Mouse (Mus musculus): ENCODE measurements around the gene Zfp619. TPM values are rescaled to one million over a fixed set of nuclear protein-coding genes. Genes with fewer than 3 reads are reported as not detected.

Gene Zfp619
- polyA plus RNA-seq (2014; fragmentation: Nextera tagmentation; extraction: Ambion mirVana) = 2.9 and 3.3 TPM in 2 replicates

DNA sequence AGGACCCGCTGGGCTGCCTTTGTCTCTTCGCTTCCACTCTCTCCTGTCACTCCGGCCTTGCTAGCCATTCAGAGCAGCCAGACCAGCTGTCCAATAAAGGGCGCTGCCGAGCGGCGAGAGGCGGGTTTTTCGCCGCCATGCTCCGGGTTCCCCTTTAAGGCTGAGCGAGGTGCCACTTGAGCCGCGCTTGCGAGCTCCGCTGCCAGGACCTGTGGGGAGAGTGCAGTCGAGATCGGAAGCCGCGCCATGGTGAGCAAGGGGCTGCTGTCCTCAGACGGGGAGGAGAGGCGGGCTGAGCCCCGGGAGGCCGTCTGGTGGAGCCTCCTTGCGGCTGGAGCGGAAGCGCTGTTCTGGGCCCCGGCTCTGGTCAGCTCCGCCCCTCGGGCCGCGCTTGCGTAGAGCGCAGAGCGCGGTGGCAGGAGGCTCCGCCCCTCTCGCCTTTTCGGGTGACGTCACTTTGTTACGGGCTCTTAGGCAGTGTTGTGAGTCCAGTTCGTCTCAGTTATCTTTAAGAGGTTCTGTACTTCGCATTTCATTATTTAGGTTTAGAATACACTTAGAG is at the start of gene Zfp619:
TSS of gene Zfp619 (plus strand) at position 151 of the 562 bp plus-strand sequence.
- H3K4me2 ChIP-seq (ENCODE audit: low read depth, low read length) = peak within 1 kb of the TSS; percentile 68
- H3K27me3 ChIP-seq (replicated peaks; ENCODE audit: control insufficient read depth, insufficient read depth, low read length) = no peaks in the 10 kb centered on the region
- peak within 1 kb of the TSS; percentile 65 for H3K4me3 ChIP-seq (ENCODE audit: low read depth, low read length)
- no peaks in the 10 kb centered on the region for H3K4me1 ChIP-seq (ENCODE audit: control insufficient read depth, insufficient read depth, low read length)
- H3K36me3 ChIP-seq (ENCODE audit: control insufficient read depth, insufficient read depth, low read length) = no peaks in the 10 kb centered on the region
- DNase-seq (ENCODE audit: low spot score) (peak; percentile 97), ATAC-seq (ENCODE audit: low read depth) (peak; percentile 99)
- peak within 1 kb of the TSS; percentile 90 for H3K9ac ChIP-seq (ENCODE audit: low read depth, low read length)
- H3K27ac ChIP-seq (replicated peaks; ENCODE audit: low read depth, low read length) = peak within 1 kb of the TSS; percentile 98
- 0 out of 2 replicates have a peak, but pooled peaks cover 4% of the 10 kb centered on the region for H3K9me3 ChIP-seq (ENCODE audit: control insufficient read depth, low read length)
- WGBS = under 1% methylated on average over 41 of the region's 43 CpGs

DNA sequence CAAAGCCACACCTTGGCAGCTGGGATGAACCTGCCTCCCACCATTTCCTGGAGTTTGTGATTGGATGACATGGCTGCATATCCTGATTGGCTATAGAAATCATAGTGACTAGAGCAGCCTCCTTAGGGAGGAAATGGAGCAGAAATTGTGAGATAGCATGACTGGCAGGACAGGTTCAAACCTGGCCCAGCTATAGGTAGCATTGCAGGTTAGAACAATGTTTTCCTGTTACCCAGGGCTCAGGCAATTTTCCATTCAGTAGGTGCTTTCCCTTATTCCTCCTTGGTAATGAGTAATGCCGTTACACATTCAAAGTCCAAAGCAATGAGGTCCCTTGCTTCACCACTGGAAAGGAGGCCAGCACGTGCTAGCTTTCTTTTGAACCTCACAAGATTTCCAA is 38.6 kb upstream of the Zfp619 start:
- peaks cover 9% of the 10 kb centered on the region for H3K9me3 ChIP-seq (ENCODE audit: control insufficient read depth, low read length)
- H3K4me2 ChIP-seq (ENCODE audit: low read depth, low read length) = no peak overlapping the region
- DNase-seq (ENCODE audit: low spot score) = peak; percentile 1
- no peak for ATAC-seq (ENCODE audit: low read depth)
- H3K27ac ChIP-seq (replicated peaks; ENCODE audit: low read depth, low read length) = no peak overlapping the region
- peaks cover 32% of the 10 kb centered on the region for H3K36me3 ChIP-seq (ENCODE audit: control insufficient read depth, insufficient read depth, low read length)
- no peaks in the 10 kb centered on the region for H3K4me1 ChIP-seq (ENCODE audit: control insufficient read depth, insufficient read depth, low read length)
- H3K9ac ChIP-seq (ENCODE audit: low read depth, low read length) = no peak overlapping the region
- H3K4me3 ChIP-seq (ENCODE audit: low read depth, low read length) = no peak overlapping the region
- no peaks in the 10 kb centered on the region for H3K27me3 ChIP-seq (replicated peaks; ENCODE audit: control insufficient read depth, insufficient read depth, low read length)
- 88% methylated on average over 2 of the region's 2 CpGs for WGBS

DNA sequence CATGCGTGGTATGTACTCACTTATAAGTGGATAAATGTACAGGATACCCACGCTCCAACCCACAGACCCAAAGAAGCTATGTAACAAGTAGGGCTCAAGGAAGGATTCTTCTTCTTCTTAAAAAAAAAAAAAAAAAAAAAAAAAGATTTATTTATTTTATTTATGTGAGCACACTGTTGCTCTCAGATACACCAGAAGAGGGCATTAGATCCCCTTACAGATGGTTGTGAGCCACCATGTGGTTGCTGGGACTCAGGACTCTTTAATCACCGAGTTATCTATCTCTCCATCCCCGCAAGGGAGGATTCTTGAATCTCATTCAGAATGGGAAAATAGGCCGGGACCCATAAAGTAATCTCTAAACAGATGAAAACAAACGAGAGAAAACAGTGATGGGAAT is 33.2 kb upstream of the Zfp619 start:
- no peak overlapping the region for H3K4me3 ChIP-seq (ENCODE audit: low read depth, low read length)
- no peaks in the 10 kb centered on the region for H3K9me3 ChIP-seq (ENCODE audit: control insufficient read depth, low read length)

DNA sequence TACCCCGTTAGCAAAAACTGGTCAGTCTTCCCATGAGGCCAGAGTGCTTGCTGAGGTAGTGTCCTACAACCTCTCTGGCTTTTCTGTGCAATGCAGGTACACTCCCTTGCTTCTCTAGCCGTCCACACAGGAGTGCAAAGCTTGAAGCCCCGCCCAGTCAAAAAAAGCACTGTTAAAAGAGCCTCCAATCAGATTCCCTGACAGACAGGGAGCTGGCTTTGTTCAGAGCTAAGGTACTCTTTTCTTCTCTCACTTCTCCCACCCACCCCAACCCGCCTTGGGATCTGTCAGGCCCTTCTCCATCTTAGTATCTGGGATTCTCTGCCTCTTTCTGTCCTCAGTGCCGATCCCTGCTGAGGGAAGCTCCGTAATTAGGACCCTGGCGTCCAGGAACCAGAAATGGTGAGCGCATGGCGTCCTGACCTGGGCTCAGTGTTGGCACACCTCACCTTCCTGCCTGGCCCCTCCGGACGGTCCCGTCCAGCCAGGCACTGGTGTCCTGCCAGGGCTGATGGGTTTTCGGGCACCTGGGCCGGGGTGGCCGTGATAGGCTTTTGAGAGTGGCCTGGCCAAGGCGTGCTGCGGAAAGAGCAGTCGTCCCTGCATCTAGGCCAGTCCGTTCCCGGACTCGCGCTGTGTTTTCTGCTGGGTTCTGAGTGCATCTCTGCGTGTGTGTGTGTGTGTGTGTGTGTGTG is 30.3 kb upstream of the Zfp619 start:
- Histone ChIP-seq H3K4me2 (ENCODE audit: low read depth, low read length) (peak overlapping the region; percentile 71), H3K27me3 (replicated peaks; ENCODE audit: control insufficient read depth, insufficient read depth, low read length) (no peaks in the 10 kb centered on the region), H3K36me3 (ENCODE audit: control insufficient read depth, insufficient read depth, low read length) (no peaks in the 10 kb centered on the region), H3K4me3 (ENCODE audit: low read depth, low read length) (peak overlapping the region; percentile 53), H3K9ac (ENCODE audit: low read depth, low read length) (peak overlapping the region; percentile 71), H3K4me1 (ENCODE audit: control insufficient read depth, insufficient read depth, low read length) (no peaks in the 10 kb centered on the region), H3K9me3 (ENCODE audit: control insufficient read depth, low read length) (no peaks in the 10 kb centered on the region), H3K27ac (replicated peaks; ENCODE audit: low read depth, low read length) (no peak overlapping the region)
- DNase-seq (ENCODE audit: low spot score) (peak; percentile 67), ATAC-seq (ENCODE audit: low read depth) (peak; percentile 84)
- WGBS = 17% methylated on average over 20 of the region's 23 CpGs

More for the DNA sequence above, 33.2 kb upstream of the Zfp619 start:
- Histone ChIP-seq H3K27me3 (replicated peaks; ENCODE audit: control insufficient read depth, insufficient read depth, low read length) (no peaks in the 10 kb centered on the region), H3K9ac (ENCODE audit: low read depth, low read length) (no peak overlapping the region), H3K36me3 (ENCODE audit: control insufficient read depth, insufficient read depth, low read length) (no peaks in the 10 kb centered on the region), H3K27ac (replicated peaks; ENCODE audit: low read depth, low read length) (no peak overlapping the region), H3K4me2 (ENCODE audit: low read depth, low read length) (no peak overlapping the region), H3K4me1 (ENCODE audit: control insufficient read depth, insufficient read depth, low read length) (no peaks in the 10 kb centered on the region)
- no peak for ATAC-seq (ENCODE audit: low read depth)
- DNase-seq (ENCODE audit: low spot score) = no peak
- 56% methylated on average over 6 of the region's 6 CpGs for WGBS

DNA sequence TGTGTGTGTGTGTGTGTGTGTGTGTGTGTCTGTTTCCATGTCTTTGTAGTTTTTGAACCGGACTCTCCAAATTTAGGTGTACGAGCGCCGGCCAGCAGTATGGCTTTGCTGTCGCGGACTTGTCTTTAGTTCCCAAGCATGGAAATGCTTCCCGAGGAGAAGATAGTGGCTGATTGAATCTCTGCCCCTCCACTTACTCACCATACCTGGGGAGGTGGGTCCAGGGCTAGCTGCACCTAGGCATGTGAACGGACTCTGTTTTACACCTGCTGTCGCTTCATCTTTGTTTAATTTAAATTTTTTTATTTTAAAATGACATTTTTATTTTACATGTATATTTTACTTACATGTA is 29.7 kb upstream of the Zfp619 start:
- ATAC-seq (ENCODE audit: low read depth) (no peak), DNase-seq (ENCODE audit: low spot score) (no peak)
- peak overlapping the region; percentile 71 for H3K4me2 ChIP-seq (ENCODE audit: low read depth, low read length)
- no peaks in the 10 kb centered on the region for H3K27me3 ChIP-seq (replicated peaks; ENCODE audit: control insufficient read depth, insufficient read depth, low read length)
- 35% methylated on average over 9 of the region's 9 CpGs for WGBS
- H3K27ac ChIP-seq (replicated peaks; ENCODE audit: low read depth, low read length) = no peak overlapping the region
- H3K4me1 ChIP-seq (ENCODE audit: control insufficient read depth, insufficient read depth, low read length) = no peaks in the 10 kb centered on the region
- no peaks in the 10 kb centered on the region for H3K36me3 ChIP-seq (ENCODE audit: control insufficient read depth, insufficient read depth, low read length)
- peak overlapping the region; percentile 53 for H3K4me3 ChIP-seq (ENCODE audit: low read depth, low read length)
- no peaks in the 10 kb centered on the region for H3K9me3 ChIP-seq (ENCODE audit: control insufficient read depth, low read length)
- peak overlapping the region; percentile 71 for H3K9ac ChIP-seq (ENCODE audit: low read depth, low read length)

DNA sequence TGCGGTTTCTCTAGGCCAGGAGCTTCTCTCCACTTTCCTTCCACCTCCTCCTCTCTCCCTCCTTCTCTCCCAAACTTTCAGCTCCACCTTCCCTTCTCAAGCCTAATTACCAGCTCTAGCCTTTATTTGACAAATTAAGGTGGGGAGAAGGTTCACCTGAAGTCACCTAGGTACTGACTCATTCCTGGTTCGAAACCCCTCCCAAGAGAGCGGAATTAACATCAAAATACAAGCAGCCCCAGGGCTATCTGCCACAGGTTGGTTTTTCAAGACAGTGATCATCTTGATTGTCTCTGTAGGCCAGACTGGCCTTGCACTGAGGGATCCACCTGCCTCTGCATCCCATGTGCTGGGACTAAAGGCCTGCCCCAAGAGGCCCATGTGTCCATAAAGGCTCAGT is 22.9 kb upstream of the Zfp619 start:
- no peak for ATAC-seq (ENCODE audit: low read depth)
- whole genome bisulfite sequencing = 79% methylated on average over 3 of the region's 3 CpGs
- Histone ChIP-seq H3K9me3 (ENCODE audit: control insufficient read depth, low read length) (peaks cover 16% of the 10 kb centered on the region), H3K4me3 (ENCODE audit: low read depth, low read length) (no peak overlapping the region), H3K36me3 (ENCODE audit: control insufficient read depth, insufficient read depth, low read length) (peaks cover 24% of the 10 kb centered on the region), H3K4me1 (ENCODE audit: control insufficient read depth, insufficient read depth, low read length) (no peaks in the 10 kb centered on the region), H3K4me2 (ENCODE audit: low read depth, low read length) (no peak overlapping the region), H3K27ac (replicated peaks; ENCODE audit: low read depth, low read length) (no peak overlapping the region), H3K27me3 (replicated peaks; ENCODE audit: control insufficient read depth, insufficient read depth, low read length) (no peaks in the 10 kb centered on the region), H3K9ac (ENCODE audit: low read depth, low read length) (no peak overlapping the region)
- no peak for DNase-seq (ENCODE audit: low spot score)

DNA sequence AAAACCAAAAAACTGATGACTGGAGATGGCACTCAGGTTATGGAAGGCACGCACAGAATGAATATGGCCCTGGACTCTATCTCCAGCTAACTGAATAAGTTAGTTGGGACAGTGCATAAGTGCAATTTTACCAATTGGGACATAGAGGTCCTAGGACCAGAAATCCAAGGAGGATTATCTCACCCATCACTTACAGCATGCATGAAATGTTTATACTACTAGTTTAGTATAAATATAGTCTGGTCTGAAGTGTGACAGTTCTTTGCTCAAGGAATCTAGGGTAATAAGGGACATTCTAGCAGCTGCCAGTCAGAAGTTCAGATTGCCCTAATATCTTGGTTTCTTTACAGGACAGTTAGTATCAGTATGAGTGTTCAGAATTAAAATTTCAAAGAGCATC is 13.5 kb upstream of the Zfp619 start:
- ATAC-seq (ENCODE audit: low read depth) (no peak), DNase-seq (ENCODE audit: low spot score) (no peak)
- Histone ChIP-seq H3K4me2 (ENCODE audit: low read depth, low read length) (no peak overlapping the region), H3K36me3 (ENCODE audit: control insufficient read depth, insufficient read depth, low read length) (no peaks in the 10 kb centered on the region), H3K4me3 (ENCODE audit: low read depth, low read length) (no peak overlapping the region), H3K27me3 (replicated peaks; ENCODE audit: control insufficient read depth, insufficient read depth, low read length) (no peaks in the 10 kb centered on the region), H3K9ac (ENCODE audit: low read depth, low read length) (no peak overlapping the region), H3K9me3 (ENCODE audit: control insufficient read depth, low read length) (peaks cover 9% of the 10 kb centered on the region; the same call in 1 of the 2 replicates), H3K4me1 (ENCODE audit: control insufficient read depth, insufficient read depth, low read length) (no peaks in the 10 kb centered on the region), H3K27ac (replicated peaks; ENCODE audit: low read depth, low read length) (no peak overlapping the region)
- WGBS = 100% methylated on average over 1 of the region's 1 CpGs

DNA sequence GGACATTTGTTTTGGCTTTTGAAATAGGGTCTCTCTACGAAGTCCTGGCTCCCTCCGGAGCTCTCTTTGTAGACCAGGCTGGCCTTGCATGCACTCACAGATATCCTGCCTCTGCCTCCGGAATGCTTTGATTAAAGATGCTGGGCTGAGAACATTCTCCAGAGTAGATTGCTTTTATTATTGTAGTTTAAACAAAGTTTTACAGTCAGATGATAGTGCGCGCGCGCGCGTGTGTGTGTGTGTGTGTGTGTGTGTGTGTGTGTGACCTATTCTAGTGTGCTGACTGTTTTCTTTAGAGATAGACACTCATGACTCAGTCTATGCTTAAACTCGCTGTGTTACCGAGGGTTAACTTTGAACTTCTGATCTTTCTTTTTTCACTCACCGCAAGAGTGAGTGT is 796 bp downstream of the Zfp619 start:
- ATAC-seq (ENCODE audit: low read depth) (no peak), DNase-seq (ENCODE audit: low spot score) (no peak)
- Histone ChIP-seq H3K9ac (ENCODE audit: low read depth, low read length) (peak overlapping the region; percentile 43; the same call in 1 of the 2 replicates), H3K27ac (replicated peaks; ENCODE audit: low read depth, low read length) (no peak overlapping the region; the same call in 1 of the 2 replicates), H3K4me3 (ENCODE audit: low read depth, low read length) (peak overlapping the region; percentile 65), H3K4me1 (ENCODE audit: control insufficient read depth, insufficient read depth, low read length) (no peaks in the 10 kb centered on the region), H3K4me2 (ENCODE audit: low read depth, low read length) (peak overlapping the region; percentile 68), H3K36me3 (ENCODE audit: control insufficient read depth, insufficient read depth, low read length) (no peaks in the 10 kb centered on the region), H3K9me3 (ENCODE audit: control insufficient read depth, low read length) (0 out of 2 replicates have a peak, but pooled peaks cover 4% of the 10 kb centered on the region), H3K27me3 (replicated peaks; ENCODE audit: control insufficient read depth, insufficient read depth, low read length) (no peaks in the 10 kb centered on the region)
- 84% methylated on average over 12 of the region's 12 CpGs for WGBS
